Mouse (Mus musculus): ENCODE measurements around the gene Olfr1065.
"Not testable (repeated sequence)": the region's sequence is repeated elsewhere in the genome, so short reads cannot be mapped to it uniquely, and the experiment has no call there.

Olfr1065 gene

GRCm38 (mm10) chr2:86450491-86450890 is at the start of gene Olfr1065:
TSS of gene Olfr1065 (minus strand) at chr2:86450591.
- DNase-seq: not testable (repeated sequence)

DNA sequence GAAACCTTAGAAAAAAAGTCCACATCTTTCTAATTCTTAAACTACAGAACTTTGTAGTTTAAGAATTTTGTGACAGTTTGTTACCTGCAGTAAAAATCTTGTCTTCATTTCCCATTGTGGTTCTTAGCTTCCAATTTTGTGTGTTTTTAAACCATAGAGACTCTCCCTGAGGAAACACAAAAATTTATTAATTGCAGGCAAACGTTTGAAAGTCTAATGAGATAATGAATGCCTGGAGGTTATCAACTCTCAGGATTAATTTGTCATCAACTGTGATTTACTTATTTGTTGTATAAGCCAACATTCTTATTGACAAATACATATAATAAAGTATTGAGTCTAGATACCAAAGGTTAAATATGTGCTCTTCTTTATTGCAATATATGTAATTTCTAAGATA is 36.9 kb upstream of the Olfr1065 start, which contains the start of gene Olfr228:
Olfr228 (minus strand) TSS at position 101 of the 400 bp plus-strand sequence.
- DNase-seq: no peak

GRCm38 (mm10) chr2:86464442-86465109 is 14.2 kb upstream of the Olfr1065 start:
- peak; percentile 19 to 21 for DNase-seq

GRCm38 (mm10) chr2:86460434-86460833 is 10.0 kb upstream of the Olfr1065 start:
- no peak for DNase-seq

- DNase-seq: no peak
These were observed 5.8 kb upstream of the Olfr1065 start, which contains the start of gene Olfr1066 for GRCm38 (mm10) chr2:86456169-86456568. TSS of gene Olfr1066 (minus strand) at chr2:86456269.

DNA sequence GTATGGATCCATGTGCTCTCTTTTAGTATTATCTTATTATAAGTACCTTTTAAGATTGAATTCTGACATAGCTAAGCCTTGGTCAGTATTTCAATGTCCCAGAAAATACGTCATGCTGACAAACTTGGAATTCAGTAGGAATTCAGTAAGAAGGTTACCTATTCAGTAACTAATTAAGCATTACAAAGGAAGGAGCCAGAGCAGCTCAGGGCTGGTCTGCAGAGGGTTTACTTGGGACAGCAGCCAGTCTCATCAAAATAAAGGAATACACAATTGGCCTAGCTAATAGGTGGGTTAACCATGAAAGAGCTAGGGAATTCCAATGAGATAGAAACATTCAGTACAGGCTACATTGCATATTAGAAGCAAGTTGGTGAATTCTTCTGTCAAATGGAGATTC is 8.3 kb downstream of the Olfr1065 start:
- DNase-seq: not testable (repeated sequence)

DNA sequence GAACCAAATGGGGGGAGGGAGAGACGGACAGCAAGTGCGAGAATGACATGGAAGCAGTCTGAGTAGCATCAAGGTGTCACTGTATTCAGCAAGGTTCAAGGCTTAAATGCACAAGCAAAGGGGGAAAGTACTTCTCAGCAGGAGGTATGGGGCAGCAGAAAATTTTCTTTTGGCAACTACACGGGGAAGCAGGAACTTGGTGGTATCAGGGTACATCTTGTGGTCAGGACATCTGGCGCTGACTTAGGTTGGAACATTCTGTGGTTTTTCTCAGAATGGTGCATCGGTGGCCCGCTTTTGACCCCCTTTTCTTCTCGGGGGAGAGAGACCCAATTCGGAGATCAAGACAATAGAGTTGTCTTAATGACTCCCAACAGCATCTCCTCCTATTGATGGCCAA is 21.9 kb downstream of the Olfr1065 start:
- DNase-seq: peak in 1 of 2 experiments; percentile 8

GRCm38 (mm10) chr2:86426649-86427048 is 23.7 kb downstream of the Olfr1065 start, which contains the start of gene Olfr1062:
TSS of gene Olfr1062 (minus strand) at chr2:86426749.
- not testable (repeated sequence) for DNase-seq

GRCm38 (mm10) chr2:86413950-86414349 is 36.4 kb downstream of the Olfr1065 start, which contains the start of gene Olfr1061:
TSS of gene Olfr1061 (minus strand) at chr2:86414050.
- no peak for DNase-seq

GRCm38 (mm10) chr2:86395114-86395513 is 55.3 kb downstream of the Olfr1065 start:
- DNase-seq: no peak
